Mouse (Mus musculus) hindbrain, embryonic 11.5 days (tissue): ENCODE data around the gene Etv4. TPM values are rescaled to one million over a fixed set of nuclear protein-coding genes. Genes with fewer than 3 reads are reported as not detected.

ENCODE experiments used
- ATAC-seq: fragments of 200-750 bp; cut with Nextera tagmentation; 2 replicates; pipeline ENCODE4 v1.8.0; 2017; ENCODE audit warnings: mild to moderate bottlenecking, moderate TSS enrichment, moderate library complexity; ENCODE audit not compliant: low FRiP score
- DNase-seq: peaks from one replicate; pipeline ENCODE4 v3.0.0-alpha.2; 2015; ENCODE audit warnings: low spot score
- H3K27ac ChIP-seq: fragments of 300-500 bp; sonication (generic); 2 replicates; pipeline ENCODE4 v1.5.1; 2014; ENCODE audit warnings: mild to moderate bottlenecking, low read depth, low read length
- H3K27me3 ChIP-seq: fragments of 300-500 bp; sonication (generic); 2 replicates; pipeline ENCODE4 v1.6.1; 2014; ENCODE audit warnings: mild to moderate bottlenecking, low read length, moderate library complexity, mixed read lengths; ENCODE audit not compliant: control insufficient read depth, insufficient read depth
- H3K36me3 ChIP-seq: fragments of 300-500 bp; sonication (generic); 2 replicates; pipeline ENCODE4 v1.6.1; 2014; ENCODE audit warnings: mild to moderate bottlenecking, low read length, moderate library complexity, mixed read lengths; ENCODE audit not compliant: control insufficient read depth, insufficient read depth
- H3K4me1 ChIP-seq: fragments of 300-500 bp; sonication (generic); replicated peaks from 2 replicates; pipeline ENCODE4 v1.6.1; 2014; ENCODE audit warnings: low read length, mixed read lengths; ENCODE audit not compliant: control insufficient read depth, insufficient read depth
- H3K4me2 ChIP-seq: fragments of 300-500 bp; sonication (generic); replicated peaks from 2 replicates; pipeline ENCODE4 v1.6.1; 2014; ENCODE audit warnings: mild to moderate bottlenecking, low read depth, low read length
- H3K4me3 ChIP-seq: fragments of 300-500 bp; sonication (generic); 2 replicates; pipeline ENCODE4 v1.5.1; 2014; ENCODE audit warnings: low read depth, low read length
- H3K9ac ChIP-seq: fragments of 300-500 bp; sonication (generic); 2 replicates; pipeline ENCODE4 v1.6.1; 2014; ENCODE audit warnings: low read depth, low read length
- H3K9me3 ChIP-seq: fragments of 300-500 bp; sonication (generic); 2 replicates; pipeline ENCODE4 v1.6.1; 2016; ENCODE audit warnings: low read length; ENCODE audit not compliant: control insufficient read depth
- WGBS: fragments of 180-500 bp; shearing (Covaris S2); extraction: QIAGEN DNeasy Blood & Tissue Kit; methylation state at CpG from one replicate; pipeline ENCODE4 v1.1.7; 2014; 5-methylcytosine and 5-hydroxymethylcytosine counted together
- polyA plus RNA-seq: library from polyadenylated mRNA; unstranded; fragments of >200 nt; fragmentation: Nextera tagmentation; extraction: Ambion mirVana; gene quantifications from 2 replicates; pipeline ENCODE4 v1.2.1, GENCODE M21; 2014

The Etv4 gene
- polyA plus RNA-seq: 4.6 and 5.7 TPM in 2 replicates

GRCm38 (mm10) chr11:101785143-101785851, at the start of gene Etv4:
Gene Etv4 (minus strand): TSS chr11:101785371.
- H3K4me1 ChIP-seq: peaks cover 12% of the 10 kb centered on the region; the same call in 1 of the 2 replicates
- WGBS: under 1% methylated on average over 35 of the region's 35 CpGs
- peak; percentile 95 for DNase-seq
- no peaks in the 10 kb centered on the region for H3K9me3 ChIP-seq
- H3K36me3 ChIP-seq: no peaks in the 10 kb centered on the region
- H3K4me3 ChIP-seq: peak within 1 kb of the TSS; percentile 44
- H3K4me2 ChIP-seq: peak within 1 kb of the TSS; percentile 91
- H3K27me3 ChIP-seq: peaks cover 73% of the 10 kb centered on the region
- H3K9ac ChIP-seq: peak within 1 kb of the TSS; percentile 53
- no peak within 1 kb of the TSS for H3K27ac ChIP-seq
- peak; percentile 93 for ATAC-seq

- H3K9me3 ChIP-seq: no peaks in the 10 kb centered on the region
- H3K4me3 ChIP-seq: no peak overlapping the region
- DNase-seq (peak; percentile 19), ATAC-seq (no peak)
- H3K27me3 ChIP-seq: no peaks in the 10 kb centered on the region
- H3K9ac ChIP-seq: no peak overlapping the region
- WGBS: 66% methylated on average over 7 of the region's 7 CpGs
- no peaks in the 10 kb centered on the region for H3K36me3 ChIP-seq
- H3K27ac ChIP-seq: peak overlapping the region; percentile 45; the same call in 1 of the 2 replicates
- H3K4me2 ChIP-seq: no peak overlapping the region
- H3K4me1 ChIP-seq: no peaks in the 10 kb centered on the region
Measured at GRCm38 (mm10) chr11:101832001-101832400, 46.8 kb upstream of the Etv4 start.

GRCm38 (mm10) chr11:101830616-101831015, 45.4 kb upstream of the Etv4 start:
- Histone ChIP-seq H3K4me3 (no peak overlapping the region), H3K9ac (no peak overlapping the region), H3K9me3 (no peaks in the 10 kb centered on the region), H3K27ac (no peak overlapping the region), H3K36me3 (no peaks in the 10 kb centered on the region), H3K4me1 (no peaks in the 10 kb centered on the region), H3K27me3 (no peaks in the 10 kb centered on the region), H3K4me2 (no peak overlapping the region)
- DNase-seq (no peak), ATAC-seq (no peak)
- 66% methylated on average over 8 of the region's 8 CpGs for WGBS

DNA sequence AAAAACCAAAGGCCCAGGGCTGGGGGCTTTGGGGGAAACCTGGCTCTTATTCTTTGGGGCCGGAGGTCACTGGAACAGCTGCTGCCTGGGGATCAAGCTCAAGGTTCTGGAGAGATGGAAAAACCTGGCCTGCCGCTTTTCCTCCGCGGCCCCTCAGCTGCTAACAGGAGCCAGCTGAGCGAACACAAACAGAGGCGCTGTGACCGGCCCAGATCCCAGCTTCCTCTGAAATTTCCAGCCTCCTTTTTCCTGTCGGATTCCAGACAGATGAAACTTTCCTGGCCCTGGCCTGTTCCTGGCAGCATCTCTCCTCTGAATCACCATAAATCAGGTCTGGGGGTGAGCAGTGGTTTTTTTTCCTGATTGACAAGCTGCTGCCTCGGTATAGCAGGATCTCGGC, 44.9 kb upstream of the Etv4 start:
- no peak overlapping the region for H3K4me2 ChIP-seq
- no peaks in the 10 kb centered on the region for H3K9me3 ChIP-seq
- no peaks in the 10 kb centered on the region for H3K4me1 ChIP-seq
- no peak overlapping the region for H3K4me3 ChIP-seq
- 0 out of 2 replicates have a peak overlapping the region, but pooled peaks have one; percentile 19 for H3K9ac ChIP-seq
- ATAC-seq (no peak), DNase-seq (peak; percentile 58)
- 25% methylated on average over 10 of the region's 10 CpGs for WGBS
- 0 out of 2 replicates have a peak overlapping the region, but pooled peaks have one; percentile 36 for H3K27ac ChIP-seq
- no peaks in the 10 kb centered on the region for H3K36me3 ChIP-seq
- H3K27me3 ChIP-seq: no peaks in the 10 kb centered on the region

GRCm38 (mm10) chr11:101828718-101829117, 43.5 kb upstream of the Etv4 start:
- H3K27me3 ChIP-seq: no peaks in the 10 kb centered on the region
- H3K4me3 ChIP-seq: no peak overlapping the region
- no peaks in the 10 kb centered on the region for H3K36me3 ChIP-seq
- H3K27ac ChIP-seq: no peak overlapping the region
- no peak overlapping the region for H3K4me2 ChIP-seq
- 95% methylated on average over 4 of the region's 4 CpGs for WGBS
- no peak overlapping the region for H3K9ac ChIP-seq
- ATAC-seq: no peak
- DNase-seq: no peak
- H3K9me3 ChIP-seq: no peaks in the 10 kb centered on the region
- H3K4me1 ChIP-seq: no peaks in the 10 kb centered on the region

DNA sequence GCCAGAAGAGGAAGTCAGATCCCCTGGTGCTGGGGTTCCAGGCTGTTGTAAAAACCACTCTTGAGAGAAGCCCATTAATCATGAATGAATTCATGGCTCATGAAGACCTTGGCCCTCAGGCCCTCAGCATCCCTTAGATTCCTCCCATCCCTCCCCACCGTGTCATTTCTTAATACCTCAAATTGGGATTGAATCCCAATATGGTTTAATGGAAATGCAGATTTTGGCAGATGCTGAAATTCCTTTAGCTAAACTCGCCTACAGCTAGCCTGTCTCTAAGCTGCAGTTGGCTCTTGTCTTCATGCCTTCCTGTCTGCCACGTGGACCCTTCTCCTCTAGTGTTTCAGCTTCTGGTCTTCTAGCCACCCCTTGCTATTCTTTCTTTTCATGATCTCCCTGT, 38.0 kb upstream of the Etv4 start:
- no peak overlapping the region for H3K9ac ChIP-seq
- ATAC-seq (no peak), DNase-seq (no peak)
- no peaks in the 10 kb centered on the region for H3K9me3 ChIP-seq
- no peak overlapping the region for H3K4me2 ChIP-seq
- no peaks in the 10 kb centered on the region; the same call in 1 of the 2 replicates for H3K4me1 ChIP-seq
- 77% methylated on average over 3 of the region's 3 CpGs for WGBS
- H3K36me3 ChIP-seq: no peaks in the 10 kb centered on the region
- H3K27ac ChIP-seq: no peak overlapping the region
- no peak overlapping the region for H3K4me3 ChIP-seq
- H3K27me3 ChIP-seq: no peaks in the 10 kb centered on the region

- ATAC-seq (no peak), DNase-seq (no peak)
Measured at GRCm38 (mm10) chr11:101820899-101821298, 35.7 kb upstream of the Etv4 start.

DNA sequence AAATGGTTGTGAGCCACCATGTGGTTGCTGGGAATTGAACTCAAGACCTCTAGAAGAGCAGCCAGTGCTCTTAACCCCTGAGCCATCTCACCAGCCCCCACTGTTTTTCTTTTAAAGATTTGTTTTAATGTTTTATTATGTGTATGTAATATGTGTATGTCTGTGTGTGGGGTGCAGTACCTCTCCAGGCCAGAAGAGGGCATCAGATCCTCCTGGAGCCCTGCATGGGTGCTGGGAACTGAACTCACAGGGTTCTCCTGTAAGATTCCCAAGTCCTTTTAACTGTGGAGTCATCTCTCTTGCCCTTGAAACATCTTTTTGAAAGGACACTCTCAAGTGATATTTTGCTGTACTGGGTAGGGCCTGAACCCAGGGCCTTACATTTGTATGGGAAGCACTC, 34.7 kb upstream of the Etv4 start:
- peaks cover 5% of the 10 kb centered on the region; the same call in 1 of the 2 replicates for H3K4me1 ChIP-seq
- no peak overlapping the region for H3K27ac ChIP-seq
- H3K4me2 ChIP-seq: no peak overlapping the region
- H3K4me3 ChIP-seq: no peak overlapping the region
- H3K27me3 ChIP-seq: no peaks in the 10 kb centered on the region
- no peak for ATAC-seq
- H3K36me3 ChIP-seq: no peaks in the 10 kb centered on the region
- H3K9ac ChIP-seq: no peak overlapping the region
- H3K9me3 ChIP-seq: no peaks in the 10 kb centered on the region
- no peak for DNase-seq

More at GRCm38 (mm10) chr11:101820899-101821298, 35.7 kb upstream of the Etv4 start:
- no peak overlapping the region for H3K9ac ChIP-seq
- WGBS: 41% methylated on average over 11 of the region's 11 CpGs
- H3K4me2 ChIP-seq: no peak overlapping the region
- no peaks in the 10 kb centered on the region for H3K27me3 ChIP-seq
- no peak overlapping the region for H3K4me3 ChIP-seq
- H3K4me1 ChIP-seq: peaks cover under 1% of the 10 kb centered on the region; the same call in 1 of the 2 replicates
- no peak overlapping the region for H3K27ac ChIP-seq
- H3K9me3 ChIP-seq: no peaks in the 10 kb centered on the region
- no peaks in the 10 kb centered on the region for H3K36me3 ChIP-seq
